Mouse (Mus musculus): ENCODE measurements around the gene Thumpd2. TPM values are rescaled to one million over a fixed set of nuclear protein-coding genes. Genes with fewer than 3 reads are reported as not detected.

The Thumpd2 gene
- total RNA-seq, 2 experiments from 2014 or later = 5.1 to 6.7 TPM

DNA sequence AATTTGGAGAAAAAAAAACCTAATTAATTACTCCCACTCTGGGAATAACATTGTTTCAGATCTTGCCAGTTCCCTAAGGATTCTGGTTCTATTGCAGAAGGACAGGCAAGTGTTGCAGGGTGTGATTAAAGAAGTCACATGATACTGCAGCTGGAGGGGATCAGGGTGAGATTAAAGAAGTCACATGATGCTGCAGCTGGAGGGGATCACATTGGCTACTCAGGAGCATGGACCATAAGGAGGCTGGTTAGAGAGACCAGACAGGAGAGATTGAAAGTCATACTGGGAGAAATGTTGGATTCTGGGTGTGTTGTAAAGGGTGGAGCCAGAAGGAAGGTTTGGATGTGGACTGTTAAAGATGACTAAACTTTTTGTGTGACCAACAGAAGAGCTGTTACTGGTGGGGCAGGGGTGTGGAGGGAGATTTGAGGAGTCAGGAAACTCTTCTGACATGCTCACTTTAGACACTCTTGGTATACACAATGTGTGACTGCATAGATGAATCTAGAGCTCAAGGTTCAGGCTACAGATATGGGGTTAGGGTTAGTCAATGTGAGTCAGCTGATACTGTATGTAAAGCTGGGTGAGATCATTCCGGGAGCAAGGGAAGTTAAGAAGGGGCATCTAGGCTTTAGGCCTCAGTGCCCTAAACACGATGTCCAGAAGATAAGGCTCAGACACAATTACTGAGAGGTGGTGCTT lies 26.0 kb downstream of the Thumpd2 start:
- no peak for DNase-seq (ENCODE audit: low spot score in 2 of 2)

DNA sequence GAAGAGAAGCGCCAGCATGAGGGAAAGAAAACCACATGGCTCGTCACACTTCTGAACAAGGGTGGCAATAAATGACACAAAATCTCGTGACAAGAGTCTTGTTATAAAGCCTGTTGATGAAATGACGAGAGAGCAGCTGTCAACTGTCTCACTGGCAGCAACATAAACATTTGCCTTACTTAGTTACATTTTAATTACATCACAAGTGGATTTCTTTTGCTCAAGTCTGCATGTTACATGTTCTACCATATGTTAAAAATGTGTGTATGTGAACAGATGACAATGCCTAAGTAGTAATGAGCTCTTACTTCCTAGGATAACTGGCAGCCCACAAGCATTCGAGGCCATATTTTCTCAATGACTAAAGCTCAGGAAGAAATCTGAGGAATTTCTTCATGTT lies 29.5 kb downstream of the Thumpd2 start:
- DNase-seq (ENCODE audit: low spot score in 2 of 2) = no peak

DNA sequence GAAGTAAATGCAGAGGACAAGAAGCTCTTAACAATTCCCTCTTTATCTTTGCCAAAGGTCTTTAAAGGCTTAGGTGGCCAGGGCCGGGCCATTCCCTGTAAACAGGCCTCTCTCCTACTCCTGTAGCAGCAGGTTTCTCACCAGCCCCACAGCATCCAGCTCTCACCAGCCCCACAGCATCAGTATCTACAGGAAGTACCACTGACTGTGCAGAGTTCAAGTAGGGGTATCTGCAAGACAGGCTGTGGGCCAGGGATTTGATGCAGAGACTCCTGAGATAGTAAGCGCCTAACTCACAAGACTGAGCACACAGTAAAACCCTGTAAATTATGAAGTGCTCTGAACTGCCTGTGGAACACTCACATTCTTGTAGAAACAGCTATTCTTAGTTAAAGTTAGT lies 31.9 kb downstream of the Thumpd2 start:
- no peak for DNase-seq (ENCODE audit: low spot score in 2 of 2)

DNA sequence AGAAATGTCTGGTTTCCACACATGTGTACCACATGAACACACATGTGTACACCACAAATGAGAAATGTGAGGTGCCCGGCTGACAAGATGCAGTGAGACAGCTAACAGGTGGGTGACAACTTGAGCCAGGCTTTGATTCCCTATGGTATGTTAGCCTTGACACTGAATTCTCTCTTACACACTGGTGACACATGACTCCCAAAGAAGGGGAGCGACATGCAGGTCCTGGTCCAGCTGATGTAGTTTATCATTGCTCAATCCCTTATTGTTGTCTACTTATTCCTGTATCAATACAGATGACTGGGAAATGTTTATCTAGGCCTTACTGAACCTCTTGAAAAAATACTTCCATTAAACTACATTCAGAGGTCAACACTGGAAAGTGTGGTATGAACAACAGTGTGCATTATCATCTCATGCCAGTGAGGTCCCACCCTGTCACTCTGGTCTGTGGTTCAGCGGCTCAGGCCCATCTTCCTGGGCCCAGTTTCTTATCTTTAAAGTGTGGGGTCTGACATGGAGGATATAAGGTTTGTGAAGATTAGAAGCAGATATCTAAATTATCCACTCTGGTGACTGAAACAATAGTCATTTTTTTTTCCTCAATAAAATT lies 32.9 kb downstream of the Thumpd2 start:
- no peak for DNase-seq (ENCODE audit: low spot score in 2 of 2)

DNA sequence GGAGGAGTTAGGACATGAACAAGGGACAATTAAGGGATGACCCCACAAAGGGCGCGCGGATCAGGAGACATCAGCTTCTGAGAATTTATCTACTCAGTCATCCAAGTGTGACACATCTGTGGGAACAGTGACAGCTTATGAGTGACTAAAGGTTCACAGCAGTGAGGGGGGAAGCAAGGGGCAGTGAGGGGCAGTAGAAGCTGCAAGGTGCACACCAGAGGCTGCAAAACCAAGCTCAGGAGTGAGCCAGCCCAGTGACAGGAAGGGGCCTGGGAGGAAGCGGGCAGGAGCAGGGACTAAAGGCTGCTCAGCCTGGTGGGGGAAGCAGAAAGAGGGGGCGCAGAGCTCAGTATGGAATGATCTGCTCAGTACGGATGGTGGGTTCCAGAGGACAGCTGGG lies 37.6 kb downstream of the Thumpd2 start:
- DNase-seq (ENCODE audit: low spot score in 2 of 2) = no peak

DNA sequence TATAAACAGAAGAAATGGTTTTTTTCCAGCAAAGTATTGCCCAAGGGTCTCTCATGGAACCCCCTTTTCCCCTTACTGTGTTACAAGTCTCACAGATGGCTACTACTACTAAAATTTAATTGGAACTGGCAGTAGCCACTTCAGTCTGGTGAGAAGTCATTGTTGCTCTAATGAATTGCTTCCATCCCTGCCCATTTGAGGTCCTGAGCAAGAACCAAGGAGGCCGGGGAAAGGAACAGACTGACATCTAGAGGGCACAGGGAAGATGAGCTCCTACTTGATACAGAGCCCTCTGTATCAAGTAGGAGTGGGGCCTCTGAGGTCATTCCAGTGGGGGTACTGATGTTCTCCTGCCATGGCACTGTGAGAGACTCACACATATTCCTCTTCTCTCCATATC lies 47.8 kb downstream of the Thumpd2 start:
- no peak for DNase-seq (ENCODE audit: low spot score in 2 of 2)

DNA sequence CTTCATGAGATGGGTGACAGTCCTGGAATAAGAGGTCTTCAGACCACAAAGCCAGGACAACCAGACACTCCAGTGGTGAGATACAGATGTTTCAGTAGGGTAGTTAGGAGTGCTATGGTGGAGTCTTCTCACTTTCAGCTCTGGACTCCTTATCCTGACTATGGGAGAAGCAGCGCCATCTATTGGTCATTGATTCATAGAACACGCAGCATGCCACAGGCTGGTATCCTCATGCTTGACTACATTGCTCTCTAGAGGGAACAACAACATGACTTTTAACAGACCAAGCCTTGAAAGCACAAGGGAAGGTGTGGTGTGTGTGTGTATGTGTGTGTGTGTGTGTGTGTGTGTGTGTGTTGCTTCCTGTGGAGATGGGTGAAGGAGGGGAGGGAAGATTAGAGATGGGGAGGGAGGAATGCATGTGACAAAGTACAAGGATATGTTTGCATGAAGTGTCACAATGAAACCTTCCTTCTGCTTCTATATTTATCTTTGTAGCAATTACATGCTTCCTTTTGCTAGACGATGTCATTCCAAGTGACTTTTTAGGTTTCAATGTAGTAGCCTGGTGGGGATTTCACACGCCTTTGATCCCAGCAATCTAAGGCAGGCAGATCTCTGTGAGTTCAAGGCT lies 49.0 kb downstream of the Thumpd2 start:
- DNase-seq (ENCODE audit: low spot score in 2 of 2) = no peak

DNA sequence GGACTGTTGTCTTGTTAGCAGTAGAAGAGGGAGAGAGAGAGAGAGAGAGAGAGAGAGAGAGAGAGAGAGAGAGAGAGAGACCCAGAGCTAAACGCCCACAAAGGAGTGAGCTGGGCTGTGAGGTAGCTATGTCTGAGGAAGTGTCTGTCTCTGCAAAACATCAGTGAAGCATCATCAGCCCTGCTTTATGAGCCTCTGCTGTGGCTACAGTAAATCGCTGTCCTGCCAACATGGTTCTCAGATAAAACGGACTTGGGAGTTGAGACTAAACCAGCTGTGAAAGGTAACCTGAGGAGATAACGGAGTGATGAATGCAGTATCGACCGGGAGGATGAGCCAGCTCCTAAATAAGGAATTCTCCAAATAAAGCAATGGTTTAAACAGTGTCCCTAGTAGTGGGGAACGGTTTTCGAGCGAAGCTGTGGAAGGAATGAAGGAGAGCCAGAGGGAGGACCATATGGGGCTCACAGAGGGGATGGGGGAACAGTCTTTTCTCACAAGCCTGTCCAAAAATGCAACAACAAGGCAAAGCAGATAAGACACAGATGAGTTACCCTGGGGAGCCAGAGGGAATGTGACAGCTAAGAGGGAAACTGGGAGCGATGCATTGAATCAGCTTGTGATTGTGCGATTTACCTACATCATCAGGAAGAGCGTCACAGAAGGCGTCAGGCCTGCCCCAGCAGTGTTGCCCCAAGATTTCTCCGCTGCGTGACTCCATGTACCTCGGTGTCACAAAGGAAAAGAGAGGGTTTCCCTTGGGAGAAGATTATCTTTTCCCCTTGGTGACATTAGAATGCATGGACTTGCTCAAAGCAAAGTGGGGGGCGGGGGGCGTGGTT lies 53.8 kb downstream of the Thumpd2 start:
- DNase-seq (ENCODE audit: low spot score in 2 of 2) = no peak

DNA sequence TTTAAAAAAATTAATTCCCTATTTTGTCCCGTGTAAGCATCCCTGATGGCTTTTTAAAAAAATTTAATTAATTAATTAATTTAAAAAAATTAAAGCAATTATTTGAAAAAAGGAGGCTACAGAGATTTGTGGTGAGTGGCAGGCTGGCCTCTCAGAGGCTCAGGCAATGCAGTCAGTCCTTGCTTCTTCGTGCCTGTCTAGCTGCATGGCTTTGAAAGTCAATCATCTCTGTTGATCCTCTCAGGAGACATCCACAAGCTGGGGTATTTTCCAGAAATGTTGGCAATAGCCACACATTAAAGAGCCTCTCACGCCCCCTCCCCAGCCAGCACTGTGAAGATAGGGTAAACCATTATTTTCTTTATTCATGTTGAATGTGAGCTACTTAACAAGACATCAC lies 54.7 kb downstream of the Thumpd2 start:
- no peak for DNase-seq (ENCODE audit: low spot score in 2 of 2)

DNA sequence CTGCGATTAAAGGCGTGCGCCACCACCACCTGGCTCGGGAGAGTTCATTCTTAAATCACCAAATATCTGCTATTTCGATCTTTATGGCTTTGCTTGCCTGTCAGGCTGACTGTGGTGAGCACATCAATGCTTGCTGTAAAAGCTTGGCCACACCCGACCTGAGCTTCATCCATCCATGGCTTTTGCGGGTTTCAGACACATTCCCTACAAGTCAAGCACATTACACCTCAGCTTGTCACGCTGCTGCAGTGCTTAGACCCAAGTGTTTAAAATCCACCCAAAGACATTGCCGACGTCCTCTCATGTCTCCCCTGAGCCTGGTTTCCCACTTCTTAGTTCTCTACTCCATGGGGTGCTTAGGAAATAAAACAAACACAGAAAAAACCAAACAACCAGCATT lies 55.8 kb downstream of the Thumpd2 start:
- DNase-seq (ENCODE audit: low spot score in 2 of 2) = no peak

DNA sequence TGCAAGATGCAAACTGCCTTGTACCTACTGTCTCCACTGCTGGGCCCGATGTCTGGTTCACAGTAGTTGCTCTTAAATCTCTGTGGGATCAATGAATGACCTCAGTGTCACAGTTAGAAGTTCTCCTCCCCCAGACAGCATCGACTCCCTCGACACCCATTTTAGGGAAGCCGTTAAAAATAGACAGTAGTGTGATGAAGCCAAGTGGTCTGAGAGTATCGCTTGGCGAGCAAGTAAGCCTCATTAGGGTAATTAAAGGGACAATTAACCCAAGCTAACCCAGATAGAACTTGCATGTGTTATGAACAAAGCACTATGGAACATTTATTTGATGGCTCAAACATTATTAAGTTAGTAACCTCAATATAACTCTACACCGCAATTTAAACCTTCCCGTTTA lies 59.6 kb downstream of the Thumpd2 start:
- DNase-seq (ENCODE audit: low spot score in 2 of 2) = no peak

DNA sequence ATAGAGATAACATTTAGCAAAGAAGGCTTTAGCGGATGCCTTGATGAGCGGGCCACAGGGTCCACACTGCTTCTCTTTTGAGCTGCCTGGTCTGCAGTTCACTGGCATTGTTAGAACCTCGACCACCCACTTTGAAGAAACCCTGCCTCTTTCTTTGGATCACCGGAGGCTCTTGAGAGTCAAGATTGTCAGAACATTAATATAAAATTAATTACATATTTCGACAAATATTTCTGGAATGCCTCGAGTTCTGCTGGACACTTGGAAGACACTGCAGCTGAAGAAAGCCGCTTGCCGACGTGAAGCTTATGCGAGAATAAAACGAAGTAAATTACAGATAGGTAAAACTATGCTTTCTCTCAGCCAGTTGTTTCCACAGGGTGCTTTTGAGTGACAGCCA lies 60.4 kb downstream of the Thumpd2 start:
- no peak for DNase-seq (ENCODE audit: low spot score in 2 of 2)

DNA sequence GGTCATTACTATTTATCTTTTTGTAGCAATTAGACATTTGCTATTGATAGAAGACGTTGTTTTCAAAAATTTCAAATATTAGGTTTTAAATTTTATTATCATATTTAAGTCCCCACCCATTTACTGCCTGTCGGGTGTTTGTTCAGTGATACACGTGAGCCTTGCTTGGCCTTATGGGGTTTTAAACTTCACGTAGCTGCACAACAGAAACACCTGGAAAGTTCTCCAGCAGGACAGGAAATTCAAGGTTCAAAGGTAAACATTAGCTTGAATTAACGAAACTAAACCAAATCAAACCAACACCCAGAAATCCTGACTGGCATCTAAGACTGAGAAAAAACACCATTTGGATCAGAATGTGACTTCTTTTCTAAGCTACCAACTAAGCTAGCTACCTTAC lies 62.8 kb downstream of the Thumpd2 start:
- DNase-seq (ENCODE audit: low spot score in 2 of 2) = no peak

DNA sequence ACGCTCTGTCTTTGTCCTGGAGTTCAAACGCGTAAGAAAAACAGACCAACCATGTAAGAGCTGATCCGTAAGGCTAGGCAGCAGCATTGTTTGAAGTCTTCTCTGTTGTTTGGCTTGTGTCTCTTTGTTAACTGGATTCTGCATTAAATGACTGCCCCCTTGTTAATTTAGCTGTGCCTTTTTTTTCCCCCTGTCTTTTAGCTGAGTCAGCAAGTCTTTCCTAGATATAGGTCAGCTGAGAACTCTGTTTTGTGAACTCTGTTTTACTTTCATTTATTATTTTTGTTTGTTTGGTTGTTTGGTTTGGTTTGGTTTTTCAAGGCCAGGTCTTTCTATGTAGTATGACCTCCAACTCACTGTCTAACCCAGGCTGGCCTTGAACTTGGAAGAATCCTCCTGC lies 63.2 kb downstream of the Thumpd2 start:
- DNase-seq (ENCODE audit: low spot score in 2 of 2) = no peak

DNA sequence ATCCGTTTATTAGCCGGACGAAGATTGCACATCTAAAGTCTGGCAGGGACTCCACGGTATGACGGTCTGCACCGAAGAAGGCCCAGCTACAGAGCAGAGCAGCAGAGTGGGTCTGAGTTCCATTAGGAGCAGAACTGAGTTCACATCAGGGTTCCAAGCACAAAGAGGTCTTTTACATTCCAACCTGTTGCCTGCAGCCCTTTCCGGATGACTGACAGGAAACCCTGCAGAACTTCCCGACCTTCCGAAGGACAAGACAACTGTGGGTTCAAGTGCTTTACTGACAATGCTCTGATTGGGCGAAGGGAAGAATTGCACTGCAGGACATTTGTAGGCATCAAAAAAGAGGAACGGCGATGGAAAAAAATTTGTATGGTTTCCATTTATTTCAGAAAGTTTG lies 63.9 kb downstream of the Thumpd2 start:
- no peak for DNase-seq (ENCODE audit: low spot score in 2 of 2)

DNA sequence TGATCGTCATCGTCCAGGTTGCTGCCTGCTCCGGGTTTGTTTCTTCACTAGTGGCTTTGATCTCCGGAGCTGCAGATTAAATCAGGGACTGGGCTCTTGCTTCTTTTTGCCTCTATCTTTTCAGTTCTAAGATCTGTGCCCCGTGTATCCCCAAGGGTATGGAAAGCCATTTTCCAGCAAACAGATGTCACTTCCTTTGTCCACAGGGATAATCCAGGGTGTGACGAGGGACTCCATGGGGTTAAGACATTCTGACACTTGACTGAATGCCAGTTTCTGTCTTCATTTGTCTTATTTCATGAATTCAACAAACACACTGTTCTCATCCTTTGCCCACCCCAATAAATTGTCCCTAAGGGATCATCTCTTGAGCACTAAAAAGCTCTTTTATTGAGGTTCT lies 65.9 kb downstream of the Thumpd2 start:
- DNase-seq (ENCODE audit: low spot score in 2 of 2) = no peak

DNA sequence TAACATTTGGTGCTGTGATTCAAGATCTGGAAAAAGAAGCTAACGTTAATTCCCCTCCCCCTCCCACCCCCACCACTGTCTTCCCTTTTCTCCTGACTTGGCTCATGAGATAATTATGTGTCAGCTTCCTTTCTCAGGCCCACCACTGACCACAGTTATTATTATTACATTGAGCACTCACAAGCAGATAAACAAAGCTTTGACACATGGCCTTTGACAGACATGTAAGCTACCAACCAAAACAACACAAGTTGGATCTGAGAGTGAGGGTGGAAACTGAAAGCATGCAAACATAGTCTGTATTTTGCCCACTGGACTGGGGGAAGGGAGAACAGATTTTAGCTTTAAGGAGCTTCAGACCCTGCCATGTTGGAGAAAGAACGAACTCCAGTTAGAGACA lies 67.7 kb downstream of the Thumpd2 start:
- no peak for DNase-seq (ENCODE audit: low spot score in 2 of 2)

DNA sequence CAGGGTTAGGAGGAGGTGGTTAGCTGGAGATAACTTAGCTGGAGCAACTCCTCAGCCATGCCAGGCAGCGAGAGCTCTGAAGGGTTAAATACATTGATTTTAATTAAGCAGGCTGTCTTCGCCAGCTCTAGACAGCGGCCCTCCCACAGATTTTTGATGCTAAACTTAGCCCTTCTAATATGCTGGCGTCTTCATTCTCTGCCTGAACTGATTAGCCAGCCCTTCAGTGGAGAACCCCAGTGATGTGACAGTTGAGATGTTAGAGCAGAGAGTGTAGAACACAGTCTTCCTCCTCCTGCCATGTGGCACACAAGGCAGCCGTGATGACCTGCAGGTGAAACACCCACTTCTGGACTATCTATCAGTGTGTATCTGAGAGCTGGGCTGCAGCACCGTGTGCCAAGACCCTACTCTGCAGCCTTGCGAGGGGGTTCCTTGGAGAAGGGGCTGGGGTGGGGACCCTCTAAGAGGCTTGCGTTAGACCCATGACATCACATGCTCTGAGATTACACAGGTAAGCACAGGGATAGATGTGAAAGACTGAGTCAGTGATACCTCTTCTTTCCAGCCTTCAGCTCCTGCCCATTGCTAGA lies 73.3 kb downstream of the Thumpd2 start:
- no peak for DNase-seq (ENCODE audit: low spot score in 2 of 2)

DNA sequence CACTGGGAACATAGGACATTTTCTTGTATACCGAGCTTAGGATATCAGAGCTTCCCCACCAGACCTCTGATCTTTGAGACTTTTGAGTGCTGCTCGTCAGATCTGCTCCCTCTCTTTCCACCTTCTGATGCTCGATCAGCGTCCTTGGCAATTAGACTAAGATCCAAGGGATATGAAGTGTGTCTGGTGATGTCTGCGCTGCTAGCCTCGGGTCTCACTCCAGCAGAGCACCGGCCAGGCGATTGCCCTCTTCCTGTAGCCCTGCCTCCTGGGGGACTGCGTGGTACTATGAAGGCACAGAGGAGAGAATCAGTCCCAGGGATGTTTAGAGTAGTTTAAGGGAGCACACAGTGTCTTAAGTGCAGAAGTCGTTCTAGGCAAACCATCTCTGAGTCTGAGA lies 81.9 kb downstream of the Thumpd2 start:
- no peak for DNase-seq (ENCODE audit: low spot score in 2 of 2)

DNA sequence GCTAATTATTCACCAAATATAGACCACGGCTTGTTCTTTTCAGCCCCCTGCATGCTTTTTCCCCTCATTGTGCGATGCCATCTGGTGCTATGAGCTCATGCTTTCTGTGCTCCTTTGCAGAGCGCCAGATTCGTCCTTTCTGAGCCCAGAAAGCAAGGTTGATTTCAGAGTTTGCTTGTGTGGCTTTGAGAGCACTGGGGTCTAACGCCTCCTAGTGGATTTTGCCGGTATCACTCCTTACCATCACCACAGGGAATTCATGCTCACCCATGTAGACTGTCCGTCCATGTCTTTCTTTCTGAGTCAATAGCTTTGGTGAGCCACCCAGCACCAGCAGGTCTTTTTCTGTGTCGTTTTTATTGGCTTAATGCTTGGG lies 82.5 kb downstream of the Thumpd2 start:
- DNase-seq (ENCODE audit: low spot score in 2 of 2) = peak; percentile 31 to 61

DNA sequence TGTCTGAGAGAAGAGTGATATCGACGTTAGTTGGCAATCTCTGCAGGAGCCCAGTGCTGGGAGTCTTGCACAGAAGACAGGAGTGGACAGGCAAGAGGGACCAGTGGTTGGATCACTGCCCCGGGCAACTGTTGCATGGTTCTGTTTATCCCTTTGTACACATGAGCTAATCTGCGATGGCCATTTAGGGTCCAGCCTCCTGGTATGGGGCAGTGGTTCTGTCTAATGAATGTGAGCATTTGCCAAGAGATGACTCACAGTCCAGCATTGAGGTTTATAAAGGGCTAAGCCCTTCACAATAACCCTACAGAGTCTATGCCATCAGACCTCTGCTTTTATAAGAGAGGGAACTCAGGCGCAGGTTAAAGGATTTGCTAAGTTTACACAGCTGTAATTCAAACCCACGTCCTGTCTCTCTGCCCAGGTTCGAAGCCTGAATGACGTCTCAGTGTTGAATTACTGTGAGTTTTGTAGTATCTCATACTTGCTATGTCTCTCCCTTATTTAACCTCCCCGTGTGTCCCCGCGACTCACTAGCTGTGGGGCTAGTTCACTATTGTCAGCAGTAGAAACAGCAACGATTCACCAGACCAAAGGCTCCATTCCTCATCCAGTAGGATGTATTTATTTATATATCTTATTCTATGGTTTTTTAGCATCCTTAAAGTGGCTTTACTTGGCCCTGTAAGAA lies 83.0 kb downstream of the Thumpd2 start:
- DNase-seq (ENCODE audit: low spot score in 2 of 2) = no peak
